Mouse (Mus musculus) adrenal gland, adult 18-20 months (tissue): ENCODE data around the gene Adk. TPM values are rescaled to one million over a fixed set of nuclear protein-coding genes. Genes with fewer than 3 reads are reported as not detected.

Experiments
- DNase-seq, 2 experiments: peaks; one replicate each; pipeline ENCODE4 v3.0.0; 2021 to 2022; ENCODE audit warnings: low spot score in 2 of 2
- total RNA-seq, 2 experiments: library from RNA; stranded (reverse); gene quantifications; 1 replicate in 1 of 2; 2 replicates in 1 of 2; pipeline ENCODE4 v1.2.3; 2021

Adk gene
- total RNA-seq, 2 experiments from 2014 or later: 116 to 142 TPM

GRCm38 (mm10) chr14:21143406-21144115 is 91.2 kb downstream of the Adk start:
- peak in 1 of 2 experiments; percentile 17 for DNase-seq

- no peak for DNase-seq
Measured at GRCm38 (mm10) chr14:21147171-21147570, 94.8 kb downstream of the Adk start.

DNA sequence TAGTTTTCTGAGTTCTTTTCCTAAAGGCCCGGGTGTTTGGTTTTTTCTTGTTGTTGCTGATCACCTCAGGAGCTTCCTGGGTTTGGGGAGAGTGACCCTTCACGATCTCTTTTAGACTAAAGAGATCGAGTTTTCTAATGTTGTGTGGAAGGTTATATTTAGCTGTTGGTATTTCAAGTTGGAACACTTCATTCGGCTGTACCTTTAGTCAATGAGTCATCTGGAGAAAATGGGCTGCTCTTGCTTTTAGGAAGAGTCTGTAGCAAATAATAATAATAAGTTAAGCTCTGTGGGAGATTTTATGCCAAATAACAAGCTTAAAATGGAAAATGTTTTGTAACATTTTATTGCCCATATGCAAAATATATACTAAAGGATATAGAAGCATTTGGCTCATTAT is 97.9 kb downstream of the Adk start:
- no peak for DNase-seq

DNA sequence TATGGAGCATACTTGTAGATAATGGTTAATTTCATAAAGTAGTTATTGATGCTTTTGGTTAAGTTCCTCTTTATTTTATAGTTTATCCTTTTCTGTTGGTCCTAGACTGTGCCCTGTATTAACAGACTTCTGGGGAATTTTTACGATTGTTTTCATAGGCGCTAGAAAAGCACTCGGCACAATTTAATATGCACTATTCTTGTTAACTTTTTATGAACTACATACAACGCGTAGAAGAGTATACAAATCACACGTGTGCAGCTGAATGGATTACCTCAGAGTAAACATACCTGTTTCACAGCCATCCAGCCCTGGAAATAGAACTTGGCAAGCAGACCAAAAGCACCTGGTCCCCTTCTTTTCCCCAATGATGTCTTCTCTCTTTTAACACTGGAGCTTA is 99.7 kb downstream of the Adk start:
- DNase-seq: no peak

DNA sequence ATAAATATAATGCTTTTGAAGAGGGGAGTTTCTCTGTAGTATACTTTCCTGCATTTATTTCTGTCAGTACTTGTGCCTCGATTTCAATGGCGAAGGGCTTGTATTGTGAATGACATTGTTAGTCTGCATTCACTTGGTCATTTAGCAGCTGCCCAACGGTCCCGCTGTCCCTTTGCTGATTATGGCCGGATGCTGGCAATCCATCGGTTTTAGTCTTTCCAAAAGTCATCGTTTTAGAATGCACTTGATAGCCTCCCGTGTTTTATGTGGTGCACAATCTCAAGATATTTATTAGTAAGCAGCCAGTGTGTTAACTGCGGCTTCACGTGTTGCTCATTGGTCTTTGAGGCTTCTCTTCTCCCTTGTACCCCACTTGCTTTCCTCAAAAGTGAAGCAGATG is 113.3 kb downstream of the Adk start:
- no peak for DNase-seq

DNA sequence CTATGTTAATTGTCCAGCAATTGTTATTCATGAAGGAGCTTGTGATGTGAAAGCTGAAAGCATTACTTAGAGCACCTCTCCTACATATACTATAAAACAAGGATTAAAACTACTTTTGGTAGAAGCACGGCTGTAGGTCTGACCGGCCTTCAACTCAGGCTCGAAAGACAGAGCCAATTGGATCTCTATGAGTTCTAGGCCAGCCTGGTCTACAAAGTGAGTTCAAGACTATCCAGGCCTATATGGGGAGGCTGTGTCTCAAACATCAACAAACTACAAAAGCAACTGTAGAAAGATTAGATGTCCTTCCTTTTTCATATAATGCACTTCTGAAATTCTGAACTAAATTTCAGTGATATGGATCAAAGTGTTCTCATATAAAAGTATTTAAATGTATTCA is 113.7 kb downstream of the Adk start:
- no peak for DNase-seq

- DNase-seq: no peak
Measured at GRCm38 (mm10) chr14:21173973-21174745, 121.8 kb downstream of the Adk start.

DNA sequence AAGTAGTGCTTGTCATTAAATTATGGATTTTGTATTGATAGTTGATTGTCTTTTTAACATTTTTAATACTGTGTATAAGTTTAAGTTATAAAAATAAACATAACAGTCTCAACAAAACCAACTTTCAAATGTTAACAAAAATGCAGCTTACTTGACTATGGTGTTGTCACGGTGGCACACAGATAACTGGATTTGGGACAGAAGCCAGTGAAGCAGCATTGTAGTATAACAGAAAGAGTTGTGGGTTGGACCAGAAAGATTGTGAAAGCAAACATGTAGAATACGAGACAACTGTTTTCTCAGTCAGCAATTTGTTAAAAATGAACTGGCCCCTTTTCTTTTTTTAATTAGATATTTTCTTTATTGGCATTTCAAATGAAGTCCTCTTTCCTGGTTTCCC is 122.4 kb downstream of the Adk start:
- no peak for DNase-seq

GRCm38 (mm10) chr14:21177781-21178180 is 125.4 kb downstream of the Adk start:
- DNase-seq: no peak

DNA sequence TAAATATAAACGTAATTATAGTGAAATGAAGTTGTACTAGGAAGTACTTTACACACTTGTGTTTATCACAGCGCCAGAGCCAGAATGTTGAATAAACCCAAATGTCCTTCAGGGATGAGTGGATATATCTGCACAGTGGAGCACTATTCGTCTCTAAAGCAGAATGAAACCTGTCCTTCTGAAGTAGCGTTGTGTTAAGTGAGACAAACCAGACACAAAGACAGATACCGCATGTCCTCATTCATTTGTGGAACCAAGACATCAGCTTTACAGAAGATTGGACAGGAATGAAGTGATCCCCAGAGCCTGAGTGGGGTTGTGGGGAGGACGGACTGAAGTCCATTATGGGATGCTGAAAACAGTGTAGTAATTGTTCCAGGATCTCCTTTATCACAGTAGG is 126.0 kb downstream of the Adk start:
- DNase-seq: no peak

DNA sequence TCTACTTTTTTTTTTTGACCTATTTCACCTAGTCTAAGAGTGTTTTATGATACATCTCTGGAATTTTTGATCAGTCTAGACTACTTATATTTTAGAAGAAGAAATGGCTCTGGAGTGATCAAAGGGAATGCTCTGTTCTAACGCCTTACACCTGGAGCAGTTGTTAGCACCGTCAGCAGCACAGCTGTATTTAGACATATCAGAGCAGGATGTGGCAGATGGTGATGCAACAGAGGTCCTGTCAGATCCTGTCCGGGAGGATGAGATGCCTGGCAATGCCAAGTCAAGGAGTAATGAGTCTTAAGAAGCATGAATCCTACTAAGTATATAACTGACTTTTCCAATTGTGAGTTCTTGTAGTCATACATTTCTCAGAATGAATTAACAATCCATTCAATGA is 128.7 kb downstream of the Adk start:
- no peak for DNase-seq

- DNase-seq: no peak
Measured at GRCm38 (mm10) chr14:21191966-21192365, 139.6 kb downstream of the Adk start.

DNA sequence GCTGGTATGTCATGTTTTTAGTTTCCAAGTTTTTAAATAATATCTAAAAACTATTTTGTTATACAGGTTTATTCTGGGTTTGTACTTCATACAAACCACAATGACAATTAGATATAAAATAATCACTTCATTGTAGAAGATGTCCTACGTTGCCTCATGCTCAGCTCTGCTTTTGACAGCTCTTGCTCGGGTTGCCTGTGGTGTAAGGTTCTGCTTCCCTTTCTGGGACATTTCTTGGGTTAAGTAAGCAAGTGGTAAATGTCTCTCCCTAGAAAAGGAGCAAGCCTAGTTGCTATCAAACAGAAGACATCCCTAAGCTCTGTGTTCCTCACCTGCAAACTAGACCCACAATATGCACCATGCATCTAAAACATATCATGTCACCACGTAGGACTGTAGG is 140.4 kb downstream of the Adk start:
- DNase-seq: no peak

GRCm38 (mm10) chr14:21194336-21194735 is 142.0 kb downstream of the Adk start:
- DNase-seq: no peak

- no peak for DNase-seq
Measured at GRCm38 (mm10) chr14:21200850-21201249, 148.5 kb downstream of the Adk start.

DNA sequence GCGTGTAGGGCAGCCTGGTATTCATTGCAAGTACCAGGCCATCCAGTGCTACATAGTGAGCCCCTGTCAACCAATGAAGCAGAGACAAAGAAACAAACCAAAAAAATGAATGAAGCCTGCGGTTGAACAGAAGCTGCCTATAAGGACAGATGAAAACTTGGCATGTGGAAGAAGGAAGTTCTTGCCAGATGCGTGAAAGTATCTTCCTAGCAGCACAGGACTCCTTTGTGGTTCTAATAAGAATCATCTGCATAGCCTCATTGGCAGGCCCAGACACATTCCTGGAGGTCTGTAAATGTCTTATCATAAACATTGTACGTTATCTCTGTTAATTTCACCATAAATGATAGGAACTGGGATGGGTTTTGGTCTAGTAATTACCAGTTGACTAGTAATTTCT is 154.1 kb downstream of the Adk start:
- DNase-seq: no peak

- no peak for DNase-seq
Measured at GRCm38 (mm10) chr14:21221574-21222138, 169.3 kb downstream of the Adk start.

- DNase-seq: no peak
Measured at GRCm38 (mm10) chr14:21222206-21222605, 169.8 kb downstream of the Adk start.

- no peak for DNase-seq
Measured at GRCm38 (mm10) chr14:21223456-21223855, 171.1 kb downstream of the Adk start.

DNA sequence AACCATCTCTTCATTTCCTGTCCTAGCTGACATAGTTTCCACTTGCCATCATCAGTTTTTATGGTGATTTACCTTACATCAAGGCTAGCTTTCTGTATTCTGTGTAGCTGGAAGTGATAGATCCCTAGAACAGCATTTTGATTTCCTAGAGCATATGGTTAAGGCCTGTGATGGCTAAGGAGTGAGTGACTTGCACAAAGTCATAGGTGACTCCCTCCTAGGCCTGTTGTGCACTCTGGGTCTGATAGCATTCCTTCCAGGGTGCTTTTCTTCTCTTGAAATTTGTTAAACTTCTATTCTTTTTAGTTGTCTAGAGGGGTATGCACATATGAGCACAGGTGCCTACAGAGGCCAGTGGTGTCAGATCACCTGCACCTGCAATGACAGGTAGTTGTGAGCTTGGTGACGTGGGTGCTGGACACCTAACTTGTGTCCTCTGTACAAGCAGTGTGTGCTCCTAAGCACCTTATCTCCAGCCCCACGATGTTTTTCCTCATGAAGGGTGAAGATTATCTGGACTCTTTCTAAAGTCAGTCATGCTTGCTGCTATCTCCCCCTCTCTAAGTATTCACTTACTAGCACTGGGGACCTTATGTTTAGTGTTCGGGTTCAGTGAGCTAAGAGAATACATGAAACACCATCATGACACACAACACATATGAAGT is 171.7 kb downstream of the Adk start:
- no peak for DNase-seq

DNA sequence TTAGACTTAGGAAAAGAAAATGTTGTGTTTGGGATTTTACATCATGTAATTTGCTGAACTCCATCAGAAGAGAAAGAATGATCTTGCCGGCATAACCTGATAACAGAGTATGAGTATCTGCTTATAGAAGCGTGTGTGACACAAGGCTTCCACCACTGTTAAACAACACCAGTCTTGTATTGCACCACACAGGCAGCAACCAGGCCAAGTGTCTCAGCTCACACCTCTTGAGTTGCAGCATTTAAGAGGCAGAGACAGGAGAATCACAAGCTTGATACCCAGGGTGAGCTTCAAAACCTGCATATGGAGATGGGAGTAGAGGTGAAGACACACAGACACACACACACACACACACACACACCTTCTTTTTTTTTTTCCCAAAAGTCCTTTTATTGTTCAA is 184.7 kb downstream of the Adk start:
- no peak for DNase-seq

- DNase-seq: no peak
Measured at GRCm38 (mm10) chr14:21241105-21241504, 188.7 kb downstream of the Adk start.
